Mouse (Mus musculus) right cerebral cortex, postnatal 14 days (tissue): ENCODE measurements at regions not wholly inside any gene's neighbourhood (a gene's known extent, or its start where the extent isn't known, plus 50 kb on each side); places are given as distances from the start of the nearest gene placed in this dataset.

Source experiments
- DNase-seq: peaks from one replicate; pipeline ENCODE4 v3.0.0; 2022

DNA sequence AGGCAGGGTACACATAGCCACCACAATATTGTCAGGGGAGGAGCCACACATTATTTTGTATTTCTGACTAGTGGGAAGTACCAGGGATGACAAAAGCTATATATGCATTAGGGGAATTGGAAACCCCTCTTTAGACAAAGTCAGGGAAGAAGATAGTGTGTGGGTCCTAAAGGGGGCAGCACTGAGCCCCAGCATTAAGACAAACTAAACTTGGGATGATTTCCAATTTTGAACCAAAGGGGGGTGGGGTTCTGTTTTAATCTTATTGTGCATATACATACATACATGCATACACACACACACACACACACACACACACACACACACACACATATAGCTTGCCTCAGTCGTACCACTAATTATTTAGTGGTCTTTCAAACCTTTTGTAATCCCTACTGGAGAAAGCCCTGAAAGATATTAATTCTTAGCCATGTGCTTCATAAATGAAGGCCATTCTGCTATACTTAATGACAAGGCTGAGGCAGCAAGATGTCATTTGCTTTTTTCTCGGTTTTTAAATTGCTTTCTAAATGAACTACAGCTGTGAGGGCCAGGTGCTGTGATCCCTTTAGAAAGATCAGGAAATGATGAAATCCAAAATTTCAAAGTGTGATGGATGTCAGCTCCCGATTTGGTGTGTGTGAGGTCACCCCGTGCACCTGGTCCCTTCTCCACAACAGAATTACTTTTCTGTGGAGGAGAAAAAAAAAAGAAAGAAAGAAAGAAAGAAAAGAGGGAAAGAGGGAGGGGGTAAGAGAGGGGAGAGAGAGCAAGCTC, 523.5 kb downstream of the Rnf144a start:
- DNase-seq, result no peak

DNA sequence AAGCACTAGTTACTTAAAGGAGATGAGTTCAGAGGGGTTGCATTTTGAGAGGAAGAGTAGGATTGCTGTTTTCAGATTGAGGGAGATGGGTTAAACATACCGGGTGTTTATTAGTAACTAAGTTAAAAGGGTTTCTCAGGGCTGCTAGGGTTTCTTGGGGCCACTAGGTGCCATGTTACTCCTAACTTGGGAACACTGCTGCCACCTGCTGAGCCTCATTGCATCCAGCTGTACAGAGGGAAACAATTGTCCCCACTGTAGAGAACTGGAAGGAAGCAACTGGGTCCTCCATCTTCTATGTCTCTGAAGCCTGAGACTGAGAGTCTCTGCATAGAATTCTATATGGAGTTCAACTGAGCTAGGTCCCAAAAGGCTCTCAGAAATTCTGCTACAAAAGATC, 524.3 kb downstream of the Rnf144a start:
- DNase-seq, result peak; percentile 23

DNA sequence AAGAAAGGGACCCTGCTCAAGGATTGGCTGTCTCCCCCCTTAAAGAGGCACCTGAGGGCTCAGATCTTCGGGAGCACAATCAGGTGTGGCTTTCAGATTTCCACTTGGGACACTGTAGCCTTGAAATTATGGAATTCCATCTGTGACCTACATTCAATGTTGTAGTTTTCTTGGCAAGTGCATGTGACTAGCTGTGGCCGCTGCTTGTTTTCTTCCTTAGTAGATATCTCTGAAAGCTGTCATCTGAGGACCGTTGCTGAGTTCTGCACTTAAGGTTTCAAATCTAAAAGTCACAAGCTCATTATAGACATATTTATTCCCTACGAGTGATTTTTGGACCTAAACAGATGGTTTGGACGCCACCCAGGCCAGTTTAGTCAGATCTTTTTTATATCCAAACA, 531.3 kb downstream of the Rnf144a start:
- no peak for DNase-seq

DNA sequence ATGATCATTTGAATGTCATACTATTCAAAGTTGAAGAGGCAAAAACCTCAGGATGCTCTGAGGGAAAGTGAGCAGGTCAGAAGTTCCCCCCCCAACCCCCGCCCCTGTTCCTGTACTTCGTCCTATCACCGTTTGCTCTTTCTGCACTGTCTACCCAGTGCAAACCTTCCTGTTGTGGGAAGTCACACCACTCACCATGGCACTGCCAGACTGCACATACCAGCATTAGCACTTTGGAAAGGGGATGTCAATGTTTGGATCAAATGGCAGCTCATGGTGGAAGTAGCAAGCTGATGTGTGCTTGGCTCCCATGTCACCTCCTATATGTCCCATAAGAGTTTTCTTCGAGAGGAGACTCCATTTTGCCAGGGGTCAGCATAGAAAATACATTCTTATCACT, 543.2 kb downstream of the Rnf144a start:
- no peak for DNase-seq

DNA sequence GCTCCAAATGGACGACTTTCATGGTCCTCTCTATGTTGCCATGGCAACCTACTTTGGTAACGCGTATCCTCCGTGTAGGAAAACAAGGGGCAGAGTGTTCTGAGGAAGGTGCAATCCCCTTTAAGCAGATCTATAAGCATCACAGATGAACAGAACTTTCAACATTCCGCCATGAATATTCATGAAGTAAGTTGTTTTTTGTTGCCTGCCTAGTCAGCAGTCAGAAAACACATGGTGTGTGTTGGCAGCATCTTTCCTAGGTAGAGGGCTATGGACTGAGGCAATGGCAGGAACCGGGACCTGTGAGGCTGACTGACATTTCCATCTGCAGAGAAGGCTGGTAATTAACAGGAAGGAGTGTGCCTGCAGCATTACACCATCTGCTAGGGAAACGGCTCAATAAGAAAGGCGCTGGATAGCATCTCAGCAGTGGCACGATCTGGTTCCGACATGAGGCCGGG, 544.0 kb downstream of the Rnf144a start:
- peak; percentile 33 for DNase-seq

DNA sequence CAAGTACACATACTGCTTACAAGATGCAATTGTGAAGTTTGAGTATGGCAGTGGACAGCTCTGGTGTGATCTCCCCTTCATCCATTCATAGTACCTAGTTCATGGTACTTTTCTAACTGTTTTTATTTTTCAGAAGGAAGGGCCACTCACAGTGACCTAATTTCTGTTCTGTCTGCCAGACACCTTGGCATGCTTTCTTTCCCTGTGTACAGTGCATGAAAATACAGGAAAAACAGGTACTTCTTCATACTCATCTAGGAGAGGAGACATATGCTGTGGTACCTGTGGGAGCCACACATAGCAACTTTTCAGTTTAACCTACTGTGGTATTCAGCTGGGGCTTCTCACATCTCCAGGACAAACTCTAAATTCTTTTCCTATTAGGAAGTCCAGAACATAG, 545.2 kb downstream of the Rnf144a start:
- no peak for DNase-seq

DNA sequence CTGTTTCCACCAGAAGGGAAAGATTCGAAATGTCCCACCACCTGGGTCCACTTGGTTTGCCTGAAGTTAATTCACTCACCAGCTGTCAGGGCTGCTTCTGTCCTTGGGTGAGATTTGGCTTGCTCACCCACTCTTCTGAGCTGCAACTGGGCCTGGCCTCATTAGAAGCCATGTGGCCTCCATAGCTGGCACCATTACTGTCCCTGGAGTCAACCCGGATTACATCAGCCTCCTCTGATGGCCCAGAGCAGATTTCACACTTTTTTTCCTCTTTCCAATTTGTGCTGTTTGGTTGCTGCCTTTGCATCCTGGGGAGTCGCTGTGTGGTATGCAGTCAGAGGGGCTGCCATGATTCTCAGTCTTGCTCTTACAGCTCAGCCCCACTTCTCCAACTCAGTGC, 550.0 kb downstream of the Rnf144a start:
- no peak for DNase-seq

DNA sequence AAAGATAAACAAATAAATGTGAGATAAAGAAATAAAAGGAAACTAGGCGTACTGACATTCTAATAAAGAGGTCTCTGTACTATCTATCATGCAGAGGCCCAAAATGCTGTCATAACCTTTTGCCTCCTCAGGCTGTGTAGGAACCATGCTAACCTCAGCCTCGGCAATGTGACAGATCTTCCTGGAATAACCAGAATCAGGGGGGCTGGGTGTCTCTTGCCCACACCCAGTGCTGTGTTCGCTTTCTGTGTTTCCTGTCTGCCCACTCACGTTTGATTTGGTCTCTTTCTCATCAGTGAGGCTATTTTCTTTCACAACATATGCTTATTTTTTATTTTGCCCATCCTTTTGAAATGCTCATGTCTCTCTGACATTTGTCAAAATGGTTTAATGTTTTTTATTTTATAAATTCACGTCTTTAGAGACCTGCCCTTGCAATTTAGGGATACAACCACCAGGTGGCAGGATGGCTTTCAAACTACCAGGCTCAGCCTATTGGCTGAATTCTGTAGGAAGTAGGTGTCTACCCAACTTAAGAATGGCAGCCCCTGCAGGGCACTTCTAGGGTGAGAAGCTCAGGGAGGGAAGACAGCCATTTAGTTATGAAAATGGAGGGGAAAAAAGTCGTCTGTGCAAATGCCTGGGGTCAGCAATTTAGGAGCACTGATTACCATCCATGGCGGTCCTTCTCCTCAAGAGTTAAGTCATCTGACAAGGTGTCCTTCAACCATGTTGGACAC, 550.8 kb downstream of the Rnf144a start:
- peak; percentile 12 for DNase-seq

DNA sequence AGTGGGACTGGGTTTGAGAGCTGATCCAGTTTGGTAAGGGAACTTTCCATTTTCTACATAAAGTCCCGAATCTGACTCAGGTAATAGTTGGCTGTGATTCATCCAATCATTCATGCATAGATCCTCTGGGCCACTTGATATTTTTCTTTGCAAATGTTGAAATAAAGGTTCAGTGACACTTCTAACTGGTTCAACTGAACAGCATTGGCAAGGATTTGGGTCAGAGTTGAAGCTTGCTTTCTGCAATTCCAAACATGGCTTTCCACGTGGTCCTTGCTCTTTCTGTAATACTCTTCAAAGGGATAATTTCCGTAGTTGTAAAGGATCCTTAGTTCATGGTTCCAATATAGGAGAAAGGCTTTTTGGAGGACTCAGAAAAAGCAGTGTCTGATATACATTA, 554.0 kb downstream of the Rnf144a start:
- no peak for DNase-seq

DNA sequence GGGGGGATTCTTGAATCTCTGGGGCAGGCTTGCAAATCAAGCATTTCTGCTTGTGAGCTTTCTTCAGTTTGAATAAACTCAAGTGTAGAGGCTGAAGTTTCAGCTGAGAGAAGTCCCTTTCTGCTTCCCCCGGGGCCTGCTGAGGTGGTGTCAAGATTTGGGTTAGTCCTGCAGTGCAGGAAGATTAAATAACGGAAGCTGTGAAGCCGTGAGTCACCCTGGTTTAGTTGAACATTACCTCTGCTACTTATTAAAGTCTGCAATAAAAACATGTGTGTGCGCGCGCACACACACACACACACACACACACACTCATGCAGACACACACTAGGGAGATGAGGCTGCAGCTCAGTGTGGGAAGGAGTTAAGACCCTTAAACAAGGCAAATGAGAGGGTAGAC, 556.7 kb downstream of the Rnf144a start:
- no peak for DNase-seq

DNA sequence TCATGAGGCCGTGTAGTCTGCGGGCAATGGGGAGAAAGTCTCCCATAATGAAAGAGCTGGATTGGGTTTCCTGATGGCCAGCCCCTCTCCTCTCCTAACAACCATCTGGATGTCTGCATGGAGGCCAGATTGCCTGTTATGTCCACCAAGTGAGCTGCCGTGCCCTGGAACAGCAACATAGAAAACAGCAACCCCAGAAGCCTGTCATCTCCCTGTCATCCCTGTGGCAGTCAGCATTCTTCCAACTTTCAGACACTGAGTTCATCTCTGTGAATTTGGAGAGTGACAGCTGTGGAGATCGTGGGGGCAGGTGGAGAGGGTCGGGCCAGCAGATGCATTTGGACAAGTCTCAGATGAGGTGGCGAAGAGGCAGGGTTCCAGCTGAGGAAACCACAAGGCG, 585.0 kb downstream of the Rnf144a start:
- DNase-seq, result no peak

DNA sequence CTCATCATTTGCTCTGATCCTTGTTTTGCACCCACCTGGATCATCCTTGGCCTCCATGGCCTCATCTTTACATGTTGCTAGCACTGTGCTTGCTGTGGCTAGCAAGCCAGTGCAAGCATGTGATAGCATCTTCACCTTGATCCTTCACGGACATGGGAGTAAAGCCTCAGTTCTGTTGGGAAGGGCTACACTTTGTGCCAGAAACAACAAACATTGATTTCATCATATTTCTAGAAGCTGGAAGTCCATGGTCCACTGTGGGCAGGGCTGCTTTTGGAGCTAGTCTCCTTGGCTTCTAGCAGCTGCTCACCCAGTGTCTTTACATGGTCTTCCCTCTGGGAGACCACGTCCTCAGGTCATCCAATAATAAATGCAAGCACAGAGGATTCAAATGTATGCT, 587.1 kb downstream of the Rnf144a start:
- DNase-seq, result no peak

DNA sequence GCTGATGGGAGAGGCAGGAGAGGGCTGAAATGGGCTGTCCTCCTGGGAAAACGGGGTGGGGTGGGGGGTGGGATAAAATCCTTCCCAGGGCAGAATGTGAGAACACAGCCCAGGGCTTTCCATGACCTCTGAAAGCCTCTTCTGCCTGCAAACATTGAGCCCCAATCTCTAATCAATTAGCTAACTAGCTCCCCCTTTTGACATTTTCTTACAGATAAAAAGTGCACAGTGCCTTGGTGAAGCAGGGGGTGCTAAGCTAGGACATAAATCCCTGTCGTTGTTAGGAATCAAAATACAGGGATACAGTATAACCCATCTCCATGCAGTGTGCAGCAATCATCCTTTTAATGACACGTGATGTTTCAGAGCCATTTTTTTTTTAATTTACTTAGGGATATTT, 588.1 kb downstream of the Rnf144a start:
- DNase-seq, result no peak

DNA sequence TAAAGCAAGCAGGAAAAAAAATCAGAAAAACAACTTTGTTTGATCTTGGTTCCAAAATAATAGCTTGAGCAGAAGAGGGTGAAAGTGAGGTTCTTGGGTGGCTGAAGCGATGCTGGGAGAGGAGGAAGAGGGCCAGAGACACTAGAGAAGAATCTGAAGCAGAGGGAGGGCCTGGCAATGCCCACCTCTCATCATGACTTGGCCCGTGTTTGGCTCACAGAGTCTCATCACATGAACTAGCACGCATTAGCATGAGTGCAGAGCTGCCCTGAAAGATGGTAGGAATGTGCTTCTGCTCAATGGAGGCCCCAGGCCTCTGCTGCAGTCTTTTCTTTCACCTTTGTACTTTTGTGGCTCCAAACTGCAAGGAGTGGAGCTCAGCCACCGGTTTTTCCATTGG, 588.6 kb downstream of the Rnf144a start:
- no peak for DNase-seq

DNA sequence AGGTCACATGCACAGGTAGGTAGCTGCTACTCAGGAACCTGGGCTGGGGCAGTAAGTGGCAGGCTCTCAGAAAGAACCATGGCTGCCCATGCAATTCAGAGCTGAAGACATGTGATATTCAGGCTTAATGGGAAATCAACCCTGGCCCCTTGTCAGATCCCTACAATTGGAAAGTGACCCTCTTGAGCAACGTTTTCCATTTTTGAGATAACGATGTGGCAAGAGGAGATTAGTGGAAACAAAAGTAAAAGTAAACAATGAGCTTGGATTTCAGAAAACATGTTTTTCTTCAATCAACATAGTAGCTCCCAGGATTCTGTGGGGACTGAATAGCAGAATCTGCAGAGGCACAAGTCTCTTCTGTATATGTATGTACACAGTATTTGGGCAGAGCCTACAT, 598.8 kb downstream of the Rnf144a start:
- DNase-seq, result no peak

DNA sequence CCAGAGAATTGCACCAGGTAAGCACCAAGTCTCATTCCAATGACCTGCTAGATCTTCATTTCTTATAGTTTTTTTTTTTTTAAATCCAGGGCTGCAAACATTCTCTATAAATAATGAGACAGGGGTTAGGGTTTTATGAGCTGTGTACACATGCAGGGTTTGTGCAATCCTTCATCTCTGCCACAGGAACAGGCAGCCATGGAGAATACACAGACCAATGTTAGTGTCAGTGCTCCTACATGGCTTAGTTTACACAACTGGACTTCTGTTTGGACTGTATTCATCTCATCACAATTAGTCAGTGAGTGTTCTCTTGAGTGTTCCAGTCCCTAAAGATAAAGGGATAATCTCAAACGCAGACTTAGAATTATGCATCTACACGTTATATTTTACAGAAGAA, 620.0 kb downstream of the Rnf144a start:
- no peak for DNase-seq

DNA sequence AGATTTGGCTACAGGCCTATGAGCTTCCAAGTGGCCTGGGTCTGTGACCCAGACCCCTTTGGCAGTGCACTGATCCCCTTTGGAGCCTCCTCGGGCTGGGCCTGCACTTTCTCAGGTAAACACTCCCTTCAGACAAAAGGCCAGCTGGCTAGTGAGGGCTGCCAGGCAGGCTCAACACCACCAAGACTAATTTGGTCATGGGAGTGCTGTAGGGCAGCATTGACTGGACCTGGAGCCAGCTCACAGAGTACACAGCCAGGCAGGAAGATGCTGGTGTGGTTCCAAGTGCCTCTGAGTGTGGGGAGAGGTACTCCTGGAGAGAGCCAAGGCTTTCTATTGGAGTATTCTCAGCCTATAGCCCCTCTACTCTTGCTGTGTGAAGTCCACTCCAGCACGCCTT, 620.5 kb downstream of the Rnf144a start:
- no peak for DNase-seq

DNA sequence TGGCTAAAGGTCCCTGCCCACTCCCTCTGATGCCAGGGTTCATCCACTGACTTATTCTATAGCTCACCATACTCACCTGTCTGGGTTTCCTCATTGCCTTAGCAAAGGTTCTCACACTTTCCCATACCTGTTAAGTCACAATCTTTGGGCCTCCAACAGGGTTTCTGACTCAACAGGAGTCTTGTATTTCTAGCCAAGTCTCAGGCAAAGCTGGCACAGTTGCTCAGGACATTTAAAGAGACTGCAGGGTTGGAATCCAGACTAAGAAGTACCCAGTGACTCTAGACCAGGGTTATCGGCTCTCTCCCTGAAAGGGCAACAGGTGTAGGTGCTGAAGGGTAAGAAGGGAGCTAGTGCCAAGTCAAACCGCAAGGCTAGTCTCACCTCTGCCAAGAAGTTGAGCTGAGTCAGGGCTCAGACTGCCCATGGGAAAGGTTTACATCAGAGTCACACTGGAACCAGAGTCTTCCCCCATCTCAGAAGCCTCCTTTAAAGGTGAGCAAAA, 622.4 kb downstream of the Rnf144a start:
- no peak for DNase-seq

DNA sequence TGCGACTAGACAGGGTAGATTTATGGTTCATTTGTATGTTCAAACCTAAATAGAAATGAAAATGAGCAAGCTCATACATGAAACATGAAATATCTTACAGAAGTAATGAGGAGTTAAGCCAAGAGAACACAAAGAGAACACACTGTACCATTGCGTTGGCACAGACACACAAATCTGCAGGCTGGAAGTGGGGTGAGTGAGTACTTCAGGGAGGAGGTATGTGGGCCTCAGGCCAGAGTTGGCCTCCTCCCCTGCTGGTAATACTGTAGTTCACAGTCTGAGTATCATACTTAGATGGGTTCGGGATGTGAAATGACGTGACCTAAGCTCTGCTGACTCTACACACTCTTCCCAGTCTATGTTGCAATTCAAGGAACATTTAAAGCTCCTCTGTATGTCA, 624.1 kb downstream of the Rnf144a start:
- no peak for DNase-seq

DNA sequence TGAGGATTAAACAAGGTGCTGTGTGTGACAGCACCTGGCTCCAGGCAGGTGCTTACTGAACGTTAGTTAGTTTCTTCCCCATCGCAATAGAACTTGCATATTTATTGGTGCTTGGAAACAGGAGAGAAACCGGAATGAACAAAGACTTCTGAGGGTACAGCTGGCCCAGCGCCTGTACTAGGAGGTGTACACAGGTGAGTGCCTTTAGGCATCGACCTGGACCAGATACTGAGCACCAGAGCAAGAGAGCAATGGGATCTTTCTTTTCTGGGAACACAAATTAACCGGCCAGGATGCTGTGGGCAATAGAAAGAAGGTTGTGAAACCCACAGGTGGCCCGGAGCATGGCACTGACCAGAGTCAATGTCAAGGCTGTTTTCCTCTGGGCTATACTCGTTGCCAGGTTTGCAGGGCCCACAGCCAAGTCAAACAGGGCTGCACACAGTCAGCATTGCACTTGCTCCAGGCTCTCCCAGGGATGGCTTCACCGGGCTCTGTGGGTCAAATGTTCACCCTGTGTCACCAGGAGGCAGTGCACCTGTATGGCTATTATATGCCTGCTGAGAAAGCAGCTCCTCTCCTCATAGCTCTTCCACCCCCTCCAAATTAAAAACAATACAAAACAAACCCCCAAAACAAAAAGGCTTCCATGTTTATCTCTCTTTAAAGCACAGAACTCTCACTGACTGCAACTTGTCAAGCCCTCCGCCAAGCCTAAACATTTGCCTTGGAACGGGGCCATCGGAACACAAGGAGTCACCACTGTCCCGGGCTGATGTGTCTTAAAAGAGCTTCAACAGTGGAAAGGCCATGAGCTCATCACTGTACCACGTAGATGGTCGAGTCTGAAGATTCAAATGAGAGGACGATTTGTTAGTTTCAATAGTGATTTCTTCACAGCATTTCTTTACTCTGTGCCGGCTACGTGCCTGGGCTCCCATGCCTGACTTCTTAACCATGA, 629.1 kb downstream of the Rnf144a start:
- no peak for DNase-seq

DNA sequence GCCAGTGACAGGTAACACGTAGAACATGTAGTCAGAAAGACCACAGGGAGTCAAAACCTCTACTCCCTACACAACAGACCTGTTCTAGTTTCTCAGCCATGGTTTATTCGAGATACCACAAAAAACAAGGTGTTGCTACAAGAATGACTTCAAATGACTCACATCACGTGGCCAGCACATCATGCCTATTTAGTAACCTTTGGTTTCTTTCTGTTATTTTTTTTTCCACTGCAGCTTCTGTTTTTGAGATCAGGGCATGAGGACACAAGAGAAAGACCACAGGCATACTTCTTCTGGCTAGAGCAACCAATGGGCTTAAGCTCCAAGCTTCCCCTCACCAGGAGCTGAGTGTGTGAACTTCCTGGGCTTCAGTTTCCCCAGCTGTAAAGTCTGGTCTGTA, 630.7 kb downstream of the Rnf144a start:
- DNase-seq, result no peak

DNA sequence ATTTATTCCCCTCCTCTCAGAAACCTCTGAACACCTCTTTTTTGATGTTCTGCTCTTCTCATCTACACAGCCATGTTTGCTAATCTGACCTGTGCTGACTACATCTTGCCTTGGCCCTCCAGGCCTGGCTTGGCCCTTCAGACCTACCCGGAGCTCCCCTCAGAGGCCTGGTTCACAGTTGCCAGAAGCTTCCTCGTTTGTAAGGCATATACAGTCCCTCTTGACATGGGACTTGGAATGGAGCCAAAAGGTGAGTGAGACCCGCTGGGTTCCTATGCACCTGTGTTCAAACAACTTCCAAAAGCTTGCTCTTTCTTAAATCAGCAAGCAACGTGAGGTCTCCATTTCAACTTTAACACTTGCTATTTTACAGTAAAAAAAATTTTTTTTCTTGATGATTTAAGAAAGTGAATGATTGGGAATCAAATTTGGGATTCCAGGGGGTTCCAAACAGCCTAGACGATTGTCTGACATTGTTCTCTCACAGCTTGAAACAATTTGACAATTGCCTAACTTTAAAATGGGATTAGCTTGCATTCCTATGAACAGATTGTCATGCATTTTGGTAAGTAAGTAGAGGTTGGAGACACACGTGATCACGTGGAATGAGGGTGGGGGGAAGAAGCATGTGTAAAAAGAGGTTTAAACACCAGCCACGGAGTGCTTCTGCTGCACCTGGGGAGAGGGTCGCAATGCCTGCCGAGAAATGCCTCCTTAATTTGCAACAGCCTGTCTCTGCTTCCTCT, 631.9 kb downstream of the Rnf144a start:
- no peak for DNase-seq
